Mouse (Mus musculus) adrenal gland, adult 8-10 months (tissue): Measurements from ENCODE around the gene Fgfr2. TPM values are rescaled to one million over a fixed set of nuclear protein-coding genes. Genes with fewer than 3 reads are reported as not detected.
"Not testable (repeated sequence)": the region's sequence is repeated elsewhere in the genome, so short reads cannot be mapped to it uniquely, and the experiment has no call there.

Source experiments
- DNase-seq: peaks from one replicate; pipeline ENCODE4 v3.0.0; 2022
- total RNA-seq, 4 experiments: library from RNA; stranded (reverse); gene quantifications; 2 replicates each; pipeline ENCODE4 v1.2.4; 2022

The Fgfr2 gene
- total RNA-seq, 4 experiments from 2014 or later, result 193 to 471 (median 262) TPM

DNA sequence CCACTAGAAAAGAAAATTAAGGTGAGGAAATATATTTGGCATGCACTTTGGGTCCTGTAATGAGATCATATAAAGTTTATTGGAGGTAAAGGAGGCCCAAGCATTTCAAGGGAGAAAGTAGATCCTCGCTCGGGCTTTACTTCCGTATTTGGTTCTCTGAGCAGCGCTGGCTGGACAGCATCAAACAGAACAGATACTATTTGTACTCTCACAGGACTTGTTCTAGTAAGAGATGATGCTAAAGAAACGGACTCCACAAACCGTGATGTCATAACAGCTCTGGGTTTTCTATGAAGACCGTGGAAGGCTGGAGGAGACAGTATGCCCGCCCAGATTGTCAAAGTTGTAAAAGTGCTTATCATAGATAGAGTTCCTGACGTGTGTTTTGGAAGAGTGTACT, 2595.8 kb downstream of the Fgfr2 start:
- no peak for DNase-seq

GRCm38 (mm10) chr7:130523451-130523850, 2599.7 kb downstream of the Fgfr2 start:
- no peak for DNase-seq

GRCm38 (mm10) chr7:130520812-130521422, 2602.2 kb downstream of the Fgfr2 start:
- DNase-seq, result no peak

DNA sequence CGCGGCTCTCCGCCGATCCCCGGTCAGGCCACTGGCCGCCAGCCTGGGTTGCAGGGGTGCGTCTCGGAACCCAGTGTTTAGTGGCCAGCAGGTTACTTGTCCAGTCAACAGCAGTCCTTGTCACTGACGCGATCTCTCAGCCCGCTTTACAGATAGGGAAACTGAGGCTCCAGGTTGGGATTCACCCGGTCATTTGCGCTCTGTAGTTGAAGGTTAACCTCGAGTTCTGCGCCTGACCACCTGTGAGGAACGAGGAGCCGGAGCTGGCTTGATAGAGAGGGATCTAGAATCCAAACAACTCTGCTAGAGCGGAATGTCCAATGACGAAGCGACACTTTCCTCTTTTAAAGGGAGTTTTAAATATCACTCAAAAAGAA, 2603.1 kb downstream of the Fgfr2 start, which contains the start of gene Ate1:
Gene Ate1, minus strand, starts transcription at position 321 of the 377 bp plus-strand sequence.
- no peak for DNase-seq

GRCm38 (mm10) chr7:130519096-130520048, 2603.8 kb downstream of the Fgfr2 start:
- peak; percentile 96 for DNase-seq

GRCm38 (mm10) chr7:130518213-130519095, 2604.7 kb downstream of the Fgfr2 start:
- no peak for DNase-seq

- DNase-seq, result no peak
These were observed 2612.9 kb downstream of the Fgfr2 start for GRCm38 (mm10) chr7:130510243-130510642.

DNA sequence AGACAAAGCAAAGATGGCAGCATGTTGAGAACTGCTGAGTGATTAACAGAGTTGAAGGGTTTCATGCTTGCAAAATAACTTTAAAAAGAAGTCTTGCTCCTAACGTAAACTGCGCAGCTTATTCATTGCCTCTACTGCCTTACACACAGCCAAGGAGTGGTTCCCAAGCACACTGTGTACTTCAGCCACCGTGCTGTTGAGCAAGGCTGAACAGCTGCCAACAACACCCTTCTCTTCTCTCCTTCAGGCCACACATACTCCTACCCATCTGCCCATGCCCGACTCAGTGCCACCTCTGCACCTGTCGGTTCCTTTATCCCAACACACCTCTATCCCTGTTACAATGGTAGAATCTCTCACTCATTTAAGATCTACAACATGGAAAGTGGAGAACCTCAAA, 2620.1 kb downstream of the Fgfr2 start:
- no peak for DNase-seq

DNA sequence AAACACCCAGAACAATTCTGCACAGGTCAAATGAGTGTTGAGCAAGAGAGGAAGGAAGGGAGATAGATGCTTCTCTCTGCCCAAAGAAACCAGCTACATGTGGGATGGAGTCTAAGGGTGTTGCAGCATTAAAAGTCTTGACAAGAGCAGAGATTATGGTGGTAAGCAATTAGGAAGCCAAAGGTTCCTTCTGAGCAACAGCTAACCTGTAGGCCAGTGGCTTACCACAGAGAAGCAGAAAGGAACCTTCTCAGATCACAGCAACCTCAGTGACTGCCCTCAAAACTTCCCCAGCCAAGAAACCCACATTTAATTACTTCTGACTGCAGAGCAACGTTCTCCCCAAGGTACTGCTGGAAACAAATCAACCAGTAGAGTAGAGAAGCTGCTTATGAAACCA, 2621.7 kb downstream of the Fgfr2 start:
- no peak for DNase-seq

DNA sequence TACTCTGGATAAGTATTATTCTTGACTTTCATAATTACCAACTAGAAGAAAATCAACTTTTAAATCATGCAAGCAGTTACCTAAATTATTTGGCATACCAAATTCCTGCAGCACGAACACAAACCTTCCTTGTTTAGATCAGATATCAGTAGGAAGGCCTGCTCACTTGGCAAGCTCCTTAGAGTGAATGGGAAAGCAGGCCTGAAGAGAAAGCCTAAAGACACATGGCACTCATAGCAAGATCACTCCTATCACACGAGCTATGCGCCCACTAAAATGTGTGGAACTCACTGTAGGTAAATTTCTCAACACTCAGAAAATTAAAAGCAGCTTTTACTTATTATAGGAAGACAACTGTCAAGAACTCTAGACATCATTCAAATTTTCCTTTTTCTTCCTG, 2629.8 kb downstream of the Fgfr2 start:
- DNase-seq, result no peak

- DNase-seq, result no peak
These were observed 2631.1 kb downstream of the Fgfr2 start for GRCm38 (mm10) chr7:130492026-130492425.

- DNase-seq, result not testable (repeated sequence)
These were observed 2644.1 kb downstream of the Fgfr2 start for GRCm38 (mm10) chr7:130479003-130479402.

- peak; percentile 25 for DNase-seq
These were observed 2647.2 kb downstream of the Fgfr2 start for GRCm38 (mm10) chr7:130475970-130476369.

DNA sequence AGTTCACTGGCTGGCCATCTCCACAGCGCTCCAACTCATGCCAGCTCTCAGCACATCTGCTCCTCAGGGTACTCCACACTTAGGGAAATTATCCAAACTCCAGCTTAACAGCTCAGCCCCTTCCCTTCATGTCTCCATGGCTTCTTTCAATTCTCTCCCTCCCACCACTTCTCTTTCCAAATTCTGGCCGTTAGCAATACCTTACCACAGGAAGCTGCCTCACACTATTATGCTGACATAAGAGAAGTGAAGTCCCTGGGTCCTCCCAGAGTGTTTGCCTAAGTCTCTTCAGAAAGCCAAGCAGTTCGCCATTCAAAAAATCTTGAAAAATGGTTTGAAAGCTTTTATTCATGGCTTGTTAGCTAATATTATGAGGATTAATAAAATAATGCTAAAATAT, 2649.3 kb downstream of the Fgfr2 start:
- no peak for DNase-seq

GRCm38 (mm10) chr7:130472683-130473082, 2650.5 kb downstream of the Fgfr2 start:
- no peak for DNase-seq

DNA sequence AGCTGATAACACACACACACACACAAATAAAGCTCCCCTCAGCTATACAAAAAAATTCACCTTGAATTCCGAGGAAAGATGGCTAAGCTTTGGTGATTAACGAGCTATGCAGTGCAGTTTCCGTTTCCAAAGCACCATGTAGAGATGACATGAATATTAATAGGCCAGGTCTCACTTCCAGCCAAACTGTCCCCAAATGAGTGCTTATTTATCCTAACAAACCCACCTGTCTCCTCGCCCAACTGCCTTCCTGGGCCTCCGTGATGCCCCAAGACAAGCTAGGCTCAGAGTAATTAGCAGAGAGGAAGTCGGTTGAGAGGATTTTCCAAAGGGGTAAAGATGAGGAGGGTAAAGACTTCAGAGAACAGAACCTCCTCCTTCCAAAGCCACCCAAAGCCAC, 2652.1 kb downstream of the Fgfr2 start:
- no peak for DNase-seq

- DNase-seq, result no peak
These were observed 2667.4 kb downstream of the Fgfr2 start for GRCm38 (mm10) chr7:130455587-130456246.

GRCm38 (mm10) chr7:130454226-130454625, 2668.9 kb downstream of the Fgfr2 start:
- DNase-seq, result no peak

DNA sequence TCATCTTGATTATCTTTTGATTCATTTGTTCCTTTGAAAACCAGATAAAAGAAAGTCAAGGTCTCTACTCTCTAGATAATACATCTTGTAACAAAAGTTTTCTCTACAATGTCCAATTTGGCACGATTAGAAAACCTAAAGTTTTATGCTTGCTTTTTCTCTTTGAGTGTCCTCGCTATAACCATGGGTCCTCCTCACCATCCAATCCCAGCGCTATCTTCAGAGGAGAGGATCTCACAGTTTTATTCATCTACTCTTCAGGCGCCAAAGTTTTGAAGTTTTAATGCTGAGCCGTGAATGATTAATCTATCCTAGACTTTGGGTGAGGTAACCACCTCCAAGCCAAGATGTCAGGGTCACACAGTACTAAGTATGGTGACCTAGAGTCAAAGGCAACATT, 2687.4 kb downstream of the Fgfr2 start:
- peak; percentile 37 for DNase-seq

DNA sequence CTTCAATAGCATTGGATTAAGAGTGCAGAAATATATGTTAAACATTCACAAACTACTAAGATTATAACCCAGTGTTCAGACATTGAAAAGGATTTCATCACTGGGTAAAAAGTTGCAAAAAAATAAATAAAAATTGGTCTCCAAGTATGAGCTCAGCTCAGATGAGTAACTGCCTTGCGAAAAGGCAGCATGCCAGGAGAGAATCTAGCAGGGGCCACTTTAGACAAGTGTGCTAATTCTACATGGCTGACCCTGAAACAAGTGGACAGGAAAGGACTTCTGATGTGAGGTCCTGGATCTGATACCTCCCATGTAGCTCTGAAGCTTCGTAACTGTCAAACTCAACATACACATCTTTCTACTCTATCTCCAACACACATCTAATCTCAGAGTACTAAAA, 2691.0 kb downstream of the Fgfr2 start:
- DNase-seq, result peak; percentile 72

DNA sequence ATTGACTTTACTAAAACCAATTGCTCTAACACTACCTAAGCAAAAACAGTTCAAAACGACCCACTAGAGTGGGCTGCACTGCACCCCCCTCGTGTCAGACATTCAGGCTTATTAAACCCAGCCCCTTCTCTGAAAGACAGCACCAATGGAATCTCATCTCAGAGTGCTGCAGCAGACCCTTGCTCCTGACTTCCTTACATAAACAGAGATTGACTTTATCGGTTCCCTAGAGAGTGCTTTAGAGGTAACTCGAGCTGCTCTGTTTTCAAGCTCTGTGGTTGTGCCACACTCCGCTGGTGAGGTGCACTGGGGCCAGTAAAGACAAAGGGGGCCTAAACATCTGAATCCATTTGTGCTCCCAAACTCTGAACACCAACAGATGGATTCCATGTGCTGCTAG, 2696.6 kb downstream of the Fgfr2 start:
- no peak for DNase-seq

DNA sequence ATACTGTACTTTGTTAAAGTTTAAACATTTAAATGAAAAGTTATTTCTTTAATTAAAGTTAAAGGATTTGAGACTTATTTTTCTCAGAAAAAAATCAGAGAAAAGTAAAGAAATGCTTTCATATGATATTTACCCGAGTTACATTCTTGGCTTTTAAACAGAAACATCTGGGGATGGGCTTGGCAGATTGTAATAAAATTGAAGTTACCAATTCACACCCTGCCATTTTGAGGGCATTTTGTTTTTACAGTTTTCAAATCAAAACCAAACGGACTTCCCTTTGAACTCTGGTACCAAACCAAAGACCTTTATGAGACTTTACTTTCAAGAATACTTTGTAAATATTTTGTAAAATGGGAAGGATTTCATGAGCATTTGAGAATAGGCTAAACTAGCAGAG, 2697.2 kb downstream of the Fgfr2 start:
- no peak for DNase-seq
